Mouse (Mus musculus) MEL (cell line): ENCODE data around the gene Vsig2.

Experiments
- CTCF ChIP-seq, 3 experiments: IDR thresholded peaks in 2 of 3; conservative IDR thresholded peaks in 1 of 3; 2 replicates each; pipeline ENCODE4 v1.5.1; 2011 to 2012; ENCODE audit warnings: low read length in 3 of 3, low read depth in 2 of 3, mild to moderate bottlenecking in 2 of 3, improper control_type of control experiment in 1 of 3, inconsistent platforms in 1 of 3, mixed read lengths in 1 of 3, moderate library complexity in 1 of 3; ENCODE audit not compliant: control insufficient read depth in 1 of 3, insufficient read depth in 1 of 3, poor library complexity in 1 of 3, severe bottlenecking in 1 of 3
- E2F4 ChIP-seq: IDR thresholded peaks from 2 replicates; pipeline ENCODE4 v1.6.1; 2011; ENCODE audit warnings: low read depth, low read length, improper control_type of control experiment, borderline replicate concordance
- EP300 ChIP-seq, 2 experiments: IDR thresholded peaks; 2 replicates each; pipeline ENCODE4 v1.6.1; 2011; ENCODE audit warnings: improper control_type of control experiment in 2 of 2, low read length in 2 of 2, low read depth in 1 of 2, mild to moderate bottlenecking in 1 of 2
- GATA1 ChIP-seq: IDR thresholded peaks from 2 replicates; pipeline ENCODE4 v1.6.1; 2011; ENCODE audit warnings: low read depth, low read length, improper control_type of control experiment
- HCFC1 ChIP-seq: IDR thresholded peaks from 2 replicates; pipeline ENCODE4 v1.6.1; 2012; ENCODE audit warnings: low read depth, mild to moderate bottlenecking, inconsistent platforms, low read length, improper control_type of control experiment, moderate library complexity
- NELFE ChIP-seq: IDR thresholded peaks from 2 replicates; pipeline ENCODE4 v1.6.1; 2011; ENCODE audit warnings: low read depth, low read length, improper control_type of control experiment
- NRF1 ChIP-seq: IDR thresholded peaks from 2 replicates; pipeline ENCODE4 v1.6.1; 2014; ENCODE audit warnings: low read depth, mild to moderate bottlenecking, inconsistent platforms, low read length, improper control_type of control experiment, moderate library complexity; ENCODE audit not compliant: poor library complexity, insufficient read depth, severe bottlenecking
- POLR2A ChIP-seq, 2 experiments: IDR thresholded peaks; 2 replicates each; pipeline ENCODE4 v1.6.1; 2011 to 2012; ENCODE audit warnings: low read length in 2 of 2, mild to moderate bottlenecking in 2 of 2, control low read depth in 1 of 2, improper control_type of control experiment in 1 of 2, low read depth in 1 of 2, moderate library complexity in 1 of 2; ENCODE audit not compliant: control insufficient read depth in 1 of 2, insufficient read depth in 1 of 2, poor library complexity in 1 of 2
- POLR2AphosphoS2 ChIP-seq: IDR thresholded peaks from 2 replicates; pipeline ENCODE4 v1.6.1; 2011; ENCODE audit warnings: low read length, improper control_type of control experiment
- POLR2AphosphoS5 ChIP-seq: IDR thresholded peaks from 2 replicates; pipeline ENCODE4 v1.6.1; 2012; ENCODE audit warnings: low read depth, borderline replicate concordance, mild to moderate bottlenecking, inconsistent platforms, low read length, moderate library complexity, mixed read lengths
- USF2 ChIP-seq, 2 experiments: IDR thresholded peaks; 2 replicates each; pipeline ENCODE4 v1.6.1; 2011 to 2012; ENCODE audit warnings: improper control_type of control experiment in 2 of 2, low read length in 2 of 2, borderline replicate concordance in 1 of 2, inconsistent platforms in 1 of 2, low read depth in 1 of 2, mild to moderate bottlenecking in 1 of 2; ENCODE audit not compliant: insufficient read depth in 1 of 2
- ZKSCAN1 ChIP-seq: IDR thresholded peaks from 2 replicates; pipeline ENCODE4 v1.6.1; 2012; ENCODE audit warnings: low read depth, mild to moderate bottlenecking, inconsistent platforms, low read length, improper control_type of control experiment, moderate library complexity

- TF ChIP-seq E2F4 = no peak
- TF ChIP-seq ZKSCAN1 = no peak
- no peak for TF ChIP-seq POLR2A (IDR thresholded peaks at IDR 0.05; ENCODE audit: control insufficient read depth in 1 of 2, insufficient read depth in 1 of 2, low read depth in 1 of 2, low read length in 2 of 2, poor library complexity in 1 of 2)
- TF ChIP-seq CTCF (IDR thresholded peaks at IDR 0.05 in 2 of 3, conservative IDR thresholded peaks at IDR 0.05 in 1 of 3; ENCODE audit: control insufficient read depth in 1 of 3, insufficient read depth in 1 of 3, low read depth in 2 of 3, low read length in 3 of 3, poor library complexity in 1 of 3, severe bottlenecking in 1 of 3) = no peak
- TF ChIP-seq NRF1 = no peak
- peak; percentile 86 for TF ChIP-seq GATA1
- no peak for TF ChIP-seq POLR2AphosphoS5
- peak; percentile 91 to 94 for TF ChIP-seq EP300 (IDR thresholded peaks at IDR 0.05; ENCODE audit: low read depth in 1 of 2, low read length in 2 of 2)
- peak; percentile 47 to 82; a peak in 3 of 4 replicates for TF ChIP-seq USF2 (IDR thresholded peaks at IDR 0.05; ENCODE audit: borderline replicate concordance in 1 of 2, insufficient read depth in 1 of 2, low read depth in 1 of 2, low read length in 2 of 2)
- TF ChIP-seq NELFE = no peak
- 0 out of 2 replicates have a peak, but pooled peaks have one; percentile 45 for TF ChIP-seq HCFC1
- no peak for TF ChIP-seq POLR2AphosphoS2
Measured at GRCm38 (mm10) chr9:37554279-37554678, 15.2 kb downstream of the Vsig2 start.
